Mouse (Mus musculus): Measurements from ENCODE around the gene Svbp.
A peak's percentile ranks its signal among the peaks of the same experiment; 100 is the strongest.

DNA sequence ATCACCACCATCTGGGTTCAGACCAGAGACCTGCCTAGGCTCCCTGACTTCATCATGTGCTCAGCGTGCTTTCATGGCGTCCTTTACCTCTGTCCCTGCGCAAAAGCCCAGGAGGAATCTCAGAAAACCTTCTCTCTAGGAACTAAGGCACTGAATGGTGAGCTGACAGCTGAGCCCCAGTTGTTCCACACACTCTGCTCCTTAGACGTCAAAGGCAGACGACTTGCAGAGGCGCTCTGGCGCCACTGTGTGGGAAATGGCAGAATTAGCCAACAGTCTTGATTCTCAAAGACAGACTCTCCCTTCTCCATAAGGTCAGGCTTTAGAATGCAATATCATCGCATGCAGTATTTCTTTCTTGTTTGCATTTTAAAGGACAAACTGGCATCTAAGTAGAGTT, 9.6 kb downstream of the Svbp start:
- peak; percentile 91 for TF ChIP-seq CTCF (IDR thresholded peaks at IDR 0.05; ENCODE audit: insufficient read depth, low read length)
- no peak for TF ChIP-seq POLR2A (IDR thresholded peaks at IDR 0.05; ENCODE audit: borderline replicate concordance, extremely low read depth, low read depth, low read length)
